Mouse (Mus musculus): ENCODE measurements around the gene Olfr1310. TPM values are rescaled to one million over a fixed set of nuclear protein-coding genes. Genes with fewer than 3 reads are reported as not detected.
"Not testable (repeated sequence)": the region's sequence is repeated elsewhere in the genome, so short reads cannot be mapped to it uniquely, and the experiment has no call there.

Gene Olfr1310
- total RNA-seq (2022), result not detected

DNA sequence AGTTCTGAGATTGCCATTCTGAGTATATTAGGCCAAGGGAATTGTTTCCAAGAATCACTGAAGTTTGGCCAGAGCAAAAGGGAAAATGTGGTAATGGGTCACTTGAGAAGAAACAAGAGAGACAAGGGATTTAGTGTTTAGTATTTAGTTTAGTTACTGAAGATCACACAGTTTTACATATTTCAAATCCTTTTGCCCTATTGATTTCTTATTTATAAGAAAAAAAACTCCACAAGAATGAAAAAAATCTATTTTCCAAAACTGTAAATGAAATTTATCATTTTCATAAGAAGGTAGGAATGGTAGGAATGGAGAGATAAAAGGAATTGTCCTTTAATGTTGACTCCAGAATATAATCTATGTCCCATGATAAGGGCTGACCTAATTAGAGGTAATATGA lies at the start of gene Olfr1310:
Olfr1310 (minus strand) TSS at position 101 of the 400 bp plus-strand sequence.
- no peak for DNase-seq (ENCODE audit: low spot score in 2 of 2)

DNA sequence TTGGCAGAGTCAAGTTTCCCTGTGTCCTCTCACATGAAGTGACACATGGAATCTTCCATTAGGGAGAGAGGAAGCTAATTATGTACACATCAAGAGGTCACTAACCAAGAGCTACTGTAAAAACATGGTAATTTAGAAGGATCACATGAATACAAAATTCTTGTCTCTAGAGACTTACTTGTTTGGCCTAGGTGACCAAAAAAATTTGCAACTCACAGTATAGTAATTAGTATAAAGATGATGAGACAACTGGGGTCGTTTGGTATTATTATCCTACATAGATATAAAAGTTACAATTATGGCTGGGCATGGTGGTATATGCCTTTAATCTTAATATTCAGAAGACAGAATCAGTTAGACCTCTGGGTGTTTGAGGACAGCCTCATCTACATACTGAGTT lies 37.6 kb upstream of the Olfr1310 start, which contains the start of gene Olfr1312:
Olfr1312 (minus strand) TSS at position 101 of the 400 bp plus-strand sequence.
- DNase-seq (ENCODE audit: low spot score in 2 of 2), result no peak

DNA sequence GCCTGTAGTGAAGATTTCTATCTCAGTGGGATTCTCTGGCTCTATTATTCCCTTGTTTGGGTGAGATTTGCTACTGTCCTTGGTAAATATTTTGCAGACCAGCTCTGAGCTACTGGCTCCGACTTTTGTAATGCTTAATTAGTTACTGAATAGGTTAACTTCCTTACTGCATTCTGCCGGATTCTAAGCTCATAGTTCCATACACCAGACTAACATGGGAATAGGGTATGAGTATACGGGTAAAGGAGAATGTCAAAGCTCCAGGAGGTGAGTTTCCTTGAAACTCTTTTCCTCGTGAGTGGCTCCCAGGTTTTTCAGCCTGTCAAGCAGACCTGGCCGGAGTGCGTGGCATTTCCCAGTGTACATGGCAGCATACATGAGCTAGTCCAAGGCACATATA lies 14.5 kb upstream of the Olfr1310 start:
- not testable (repeated sequence) for DNase-seq (ENCODE audit: low spot score in 2 of 2)

DNA sequence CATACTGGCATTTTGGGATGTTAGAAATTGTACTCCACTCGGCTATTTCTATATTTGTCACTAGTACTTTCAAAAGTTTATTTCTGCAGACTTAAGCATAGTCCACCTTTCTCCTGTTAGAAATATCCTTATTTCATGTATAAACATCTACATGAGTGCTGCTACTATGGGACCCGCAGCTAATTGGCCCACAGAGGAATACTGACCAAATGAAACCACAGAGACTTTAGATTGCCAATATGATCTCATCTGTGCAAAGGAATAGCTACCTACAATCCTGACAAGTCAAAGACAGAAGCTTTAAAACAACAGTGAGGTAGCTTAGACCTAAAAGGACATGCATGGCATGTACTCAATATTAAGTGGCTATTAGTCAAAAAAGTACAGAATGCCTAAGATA lies 11.8 kb upstream of the Olfr1310 start, which contains the start of gene Olfr1311:
Olfr1311 (minus strand) TSS at position 101 of the 400 bp plus-strand sequence.
- DNase-seq (ENCODE audit: low spot score in 2 of 2), result no peak

DNA sequence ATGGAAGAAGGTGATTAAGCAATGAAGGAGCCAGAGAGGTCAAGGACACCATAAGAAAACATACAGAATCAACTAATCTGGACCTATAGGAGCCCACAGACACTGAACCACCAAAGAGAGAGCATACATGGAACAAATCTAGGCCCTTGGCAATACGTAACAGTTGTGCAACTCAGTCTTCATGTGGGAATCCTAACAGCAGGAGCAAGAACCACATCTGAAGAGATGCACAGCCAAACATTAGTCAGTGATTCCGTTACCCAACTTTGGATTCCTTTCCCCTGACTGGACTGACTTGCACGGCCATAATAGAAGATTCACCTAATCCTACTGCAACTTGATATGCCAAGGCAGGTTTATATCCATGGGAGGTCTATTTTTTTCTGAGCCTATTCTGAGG lies 2.4 kb upstream of the Olfr1310 start:
- no peak for DNase-seq (ENCODE audit: low spot score in 2 of 2)

DNA sequence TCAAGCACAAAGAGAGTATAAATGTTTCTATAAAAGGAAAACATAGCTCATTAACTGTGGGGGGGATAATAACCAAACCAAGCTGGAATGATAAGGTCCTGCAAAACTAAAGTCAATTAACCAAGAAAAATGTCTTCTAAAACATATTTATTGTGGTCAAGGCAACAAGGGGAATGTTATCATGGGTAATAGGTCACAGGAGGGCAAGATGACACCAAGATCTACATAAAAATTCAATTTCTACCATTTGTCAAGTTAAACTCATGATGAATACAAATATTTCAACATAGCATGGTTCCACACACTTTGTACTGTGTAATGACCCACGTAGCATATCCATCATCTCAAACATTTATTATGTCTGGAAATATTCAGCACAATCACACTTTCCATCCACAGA lies 22.3 kb downstream of the Olfr1310 start, which contains the start of gene Olfr1309:
Olfr1309 (minus strand) TSS at position 101 of the 400 bp plus-strand sequence.
- DNase-seq (ENCODE audit: low spot score in 2 of 2), result no peak

DNA sequence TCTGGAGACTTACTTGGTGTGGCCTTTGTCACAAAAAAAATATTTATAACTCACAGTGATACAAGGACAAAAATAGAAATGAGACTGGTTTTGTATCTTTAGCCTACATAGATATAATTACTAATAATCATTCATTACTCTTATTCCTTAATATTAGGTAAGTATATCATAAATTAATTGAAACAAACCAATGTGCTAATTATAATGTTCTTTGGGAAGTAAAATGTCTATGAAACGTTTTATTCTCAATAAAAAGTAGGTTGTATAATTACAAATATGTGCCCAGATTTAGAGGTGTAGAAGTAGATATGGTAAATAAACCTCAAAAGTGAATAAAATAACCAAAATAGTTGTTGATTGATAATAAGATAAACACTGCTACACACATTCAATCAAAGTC lies 47.7 kb downstream of the Olfr1310 start, which contains the start of gene Olfr1308:
Olfr1308 (minus strand) TSS at position 101 of the 400 bp plus-strand sequence.
- DNase-seq (ENCODE audit: low spot score in 2 of 2), result no peak

Other genes starting within 250 kb of the Olfr1310 start
- not detected for gene Olfr1302, start 235.3 kb downstream of the Olfr1310 start, total RNA-seq (2022)
- gene Olfr1303, start 192.4 kb downstream of the Olfr1310 start, total RNA-seq (2022), result not detected
- not detected for gene Olfr1305, start 135.6 kb downstream of the Olfr1310 start, total RNA-seq (2022)
- not detected for gene Olfr1306, start 96.4 kb downstream of the Olfr1310 start, total RNA-seq (2022)
- gene Olfr1307, start 63.3 kb downstream of the Olfr1310 start, total RNA-seq (2022), result under 1 TPM; 0.02 to 0.04 (median 0.03) TPM
- not detected for gene Olfr1308, start 47.8 kb downstream of the Olfr1310 start, total RNA-seq (2022)
- not detected for gene Olfr1309, start 22.4 kb downstream of the Olfr1310 start, total RNA-seq (2022)
- not detected for gene Olfr1311, start 11.7 kb upstream of the Olfr1310 start, total RNA-seq (2022)
- not detected for gene Olfr1312, start 37.5 kb upstream of the Olfr1310 start, total RNA-seq (2022)
- gene Olfr1313, start 65.1 kb upstream of the Olfr1310 start, total RNA-seq (2022), result not detected
- not detected for gene Olfr1314, start 84.1 kb upstream of the Olfr1310 start, total RNA-seq (2022)
- not detected for gene Olfr1315-ps1, start 102.7 kb upstream of the Olfr1310 start, total RNA-seq (2022)
- gene Olfr1316, start 122.3 kb upstream of the Olfr1310 start, total RNA-seq (2022), result not detected
- not detected for gene Olfr1317, start 127.6 kb upstream of the Olfr1310 start, total RNA-seq (2022)
- not detected for gene Olfr1318, start 141.5 kb upstream of the Olfr1310 start, total RNA-seq (2022)
- 100 to 1,000 TPM; 153 to 175 (median 161) TPM for gene Lpcat4, start 226.8 kb upstream of the Olfr1310 start, total RNA-seq (2022)
- gene Nutm1, start 246.6 kb upstream of the Olfr1310 start, total RNA-seq (2022), result under 1 TPM in 1 of 4 experiments, not detected in 3; 0.09 TPM
- gene Nop10, start 249.2 kb upstream of the Olfr1310 start, total RNA-seq (2022), result 10 to 100 TPM; 49.0 to 56.9 (median 52.8) TPM

Measured in left cerebral cortex, adult 8-10 months (tissue).